Mouse (Mus musculus): ENCODE results near the gene Mkrn3.

GRCm38 (mm10) chr7:62463878-62464755 is 44.2 kb upstream of the Mkrn3 start, which contains the start of gene Peg12:
- TF ChIP-seq POLR2A (IDR thresholded peaks at IDR 0.05; ENCODE audit: insufficient read depth, low read depth, low read length) (no peak), CTCF (IDR thresholded peaks at IDR 0.05; ENCODE audit: insufficient read depth, low read depth, low read length) (no peak)
